Mouse (Mus musculus) olfactory bulb, adult 2 months (tissue): ENCODE measurements around the gene Ppfia1.

Source experiments
- CTCF ChIP-seq: fragments of 200-500 bp; IDR thresholded peaks from 2 replicates; pipeline ENCODE4 v1.5.1; 2012; ENCODE audit warnings: low read depth, mild to moderate bottlenecking, low read length, moderate library complexity; ENCODE audit not compliant: insufficient read depth
- POLR2A ChIP-seq: fragments of 200-500 bp; IDR thresholded peaks from 2 replicates; pipeline ENCODE4 v1.6.1; 2012; ENCODE audit warnings: mild to moderate bottlenecking, low read depth, low read length, moderate library complexity; ENCODE audit not compliant: insufficient read depth

GRCm38 (mm10) chr7:144471103-144471502 is 82.4 kb downstream of the Ppfia1 start:
- no peak for TF ChIP-seq POLR2A
- TF ChIP-seq CTCF, result no peak
